Mouse (Mus musculus): ENCODE results near the gene Acaca. TPM values are rescaled to one million over a fixed set of nuclear protein-coding genes. Genes with fewer than 3 reads are reported as not detected.

The Acaca gene
- total RNA-seq, 2 experiments from 2014 or later: 66.7 to 69.6 TPM

DNA sequence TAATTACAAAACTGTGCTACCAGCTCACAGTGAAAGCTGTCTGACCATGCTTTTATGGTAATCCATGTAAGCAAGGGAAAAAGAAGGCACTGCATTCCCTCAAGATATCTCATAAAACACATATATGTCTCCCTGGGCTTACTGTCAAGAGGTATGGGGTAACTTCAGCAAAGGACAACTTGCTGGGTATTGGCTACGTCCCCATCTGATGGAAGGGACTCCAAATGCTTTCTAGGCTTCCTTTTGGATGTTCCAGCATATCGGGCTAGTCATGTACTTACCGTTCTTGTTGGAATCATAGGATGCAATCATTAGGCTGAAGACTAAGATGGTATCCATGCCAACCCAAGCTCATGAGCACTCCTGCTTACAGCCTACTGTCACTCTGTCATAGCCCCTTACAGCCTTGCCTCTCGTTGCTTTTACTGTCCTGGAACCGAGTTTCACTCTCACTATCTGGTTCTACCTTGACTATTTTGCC is 37.6 kb downstream of the Acaca start, which contains the start of gene Gm11437:
Gene Gm11437 (minus strand): TSS at position 431 of the 481 bp plus-strand sequence.
- DNase-seq (ENCODE audit: low spot score in 2 of 2): no peak
- no peak for TF ChIP-seq CTCF (conservative IDR thresholded peaks at IDR 0.05)
- Histone ChIP-seq H3K4me3 (no peak within 1 kb of the TSS), H3K27ac (no peak within 1 kb of the TSS)

- peak overlapping the region; percentile 46; the same call in 1 of the 2 replicates for H3K27ac ChIP-seq
- peak; percentile 83 for TF ChIP-seq CTCF (conservative IDR thresholded peaks at IDR 0.05)
These were observed 39.3 kb downstream of the Acaca start for GRCm38 (mm10) chr11:84168701-84169288.

DNA sequence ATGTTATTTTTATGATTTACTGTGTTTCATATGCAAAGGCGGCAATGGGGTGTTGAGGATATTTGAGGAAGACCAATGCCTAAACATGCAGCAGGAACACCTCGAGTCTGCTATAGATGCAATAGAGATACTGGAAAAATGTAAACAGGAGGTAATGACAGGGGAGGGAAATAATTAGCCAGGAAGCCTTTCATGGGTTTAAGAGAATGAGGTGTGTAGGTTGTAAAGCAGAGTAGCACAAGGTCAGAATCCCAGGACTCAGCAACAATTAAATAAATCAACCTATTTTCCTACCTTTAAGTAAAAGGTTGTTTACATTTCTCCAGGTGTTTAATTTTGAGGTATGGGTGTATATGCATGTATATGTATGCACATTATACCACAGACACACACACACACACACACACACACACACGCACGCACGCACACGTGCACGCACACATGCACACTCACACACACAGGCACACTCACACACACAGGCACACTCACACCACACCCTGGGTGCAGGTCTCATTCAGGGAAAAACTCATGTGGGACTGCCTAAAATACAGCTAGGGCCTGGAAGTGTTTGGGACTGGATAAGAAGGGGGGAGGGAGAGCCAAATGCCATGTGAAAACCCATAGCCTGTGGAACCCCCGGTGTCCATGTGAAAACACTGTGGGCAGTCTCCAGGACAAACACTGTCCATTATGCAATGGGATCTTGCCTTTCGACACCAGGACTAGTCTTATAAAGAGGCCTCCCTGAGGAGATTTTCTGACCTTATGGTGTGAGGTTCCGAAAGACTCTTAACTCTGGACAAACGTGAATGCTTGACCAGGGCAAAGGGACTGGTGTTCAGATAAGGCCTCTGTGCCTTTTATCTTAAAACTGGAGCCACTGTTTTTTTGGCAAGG is 43.3 kb downstream of the Acaca start:
- no peak for TF ChIP-seq CTCF (conservative IDR thresholded peaks at IDR 0.05)
- no peak overlapping the region for H3K27ac ChIP-seq
- no peak overlapping the region for H3K4me3 ChIP-seq
- no peak for DNase-seq (ENCODE audit: low spot score in 2 of 2)

More at GRCm38 (mm10) chr11:84168701-84169288, 39.3 kb downstream of the Acaca start:
- H3K4me3 ChIP-seq: peak overlapping the region; percentile 31; the same call in 1 of the 2 replicates
- DNase-seq (ENCODE audit: low spot score in 2 of 2): peak; percentile 29 to 44

DNA sequence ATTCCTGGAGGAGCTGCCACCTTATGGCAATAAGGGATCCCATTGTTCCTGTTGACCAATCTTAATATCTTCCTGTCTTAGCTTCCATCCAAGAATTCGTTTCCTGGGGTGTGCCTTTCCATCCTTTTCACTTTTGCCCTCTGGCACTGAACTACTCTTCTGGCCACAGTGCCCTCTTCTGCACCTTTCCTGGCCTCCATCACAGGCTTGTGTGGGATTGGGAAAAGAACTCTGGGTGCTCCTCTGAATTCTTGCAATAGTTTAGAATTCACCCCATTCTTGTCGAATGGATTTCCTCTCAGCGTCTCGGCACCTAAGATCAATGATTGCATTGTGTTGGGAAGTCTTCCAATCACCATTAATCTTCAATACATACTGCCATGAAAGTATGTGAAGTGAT is 49.1 kb downstream of the Acaca start:
- H3K27ac ChIP-seq: peak overlapping the region; percentile 95; the same call in 1 of the 2 replicates
- no peak for DNase-seq (ENCODE audit: low spot score in 2 of 2)
- H3K4me3 ChIP-seq: peak overlapping the region; percentile 97
- TF ChIP-seq CTCF (conservative IDR thresholded peaks at IDR 0.05): no peak

- DNase-seq (ENCODE audit: low spot score in 2 of 2): peak; percentile 90 to 93
- Histone ChIP-seq H3K4me3 (peak overlapping the region; percentile 97), H3K27ac (peak overlapping the region; percentile 95)
- TF ChIP-seq CTCF (conservative IDR thresholded peaks at IDR 0.05): peak; percentile 77
These were observed 49.9 kb downstream of the Acaca start for GRCm38 (mm10) chr11:84179226-84179953.

GRCm38 (mm10) chr11:84179954-84180598 is 50.6 kb downstream of the Acaca start:
- Histone ChIP-seq H3K27ac (peak overlapping the region; percentile 95), H3K4me3 (peak overlapping the region; percentile 97)
- DNase-seq (ENCODE audit: low spot score in 2 of 2): peak; percentile 61 to 68
- peak; percentile 64 for TF ChIP-seq CTCF (conservative IDR thresholded peaks at IDR 0.05)

GRCm38 (mm10) chr11:84181286-84181685 is 51.8 kb downstream of the Acaca start:
- Histone ChIP-seq H3K27ac (peak overlapping the region; percentile 95), H3K4me3 (peak overlapping the region; percentile 97; the same call in 1 of the 2 replicates)
- no peak for TF ChIP-seq CTCF (conservative IDR thresholded peaks at IDR 0.05)
- DNase-seq (ENCODE audit: low spot score in 2 of 2): no peak

DNA sequence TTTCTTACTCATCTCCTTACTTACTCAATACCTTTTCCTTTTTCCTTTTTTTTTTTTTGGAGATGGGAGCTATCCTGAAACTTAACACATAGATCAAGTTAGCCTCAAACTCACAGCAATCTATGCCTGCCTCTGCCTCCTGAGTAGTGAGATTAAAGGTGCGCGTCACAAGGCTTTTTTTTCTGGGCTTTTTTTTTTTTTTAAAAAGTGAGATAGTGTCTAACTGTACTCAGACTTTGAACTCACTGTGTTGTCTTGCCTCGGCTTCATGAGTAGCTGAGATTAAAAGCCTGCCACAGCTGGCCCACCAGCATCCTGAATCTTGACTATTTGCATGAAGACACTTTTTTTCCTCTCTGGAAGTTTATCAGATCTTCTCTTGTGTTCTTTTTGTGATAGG is 59.1 kb downstream of the Acaca start:
- no peak overlapping the region for H3K4me3 ChIP-seq
- H3K27ac ChIP-seq: no peak overlapping the region
- no peak for TF ChIP-seq CTCF (conservative IDR thresholded peaks at IDR 0.05)
- no peak for DNase-seq (ENCODE audit: low spot score in 2 of 2)

DNA sequence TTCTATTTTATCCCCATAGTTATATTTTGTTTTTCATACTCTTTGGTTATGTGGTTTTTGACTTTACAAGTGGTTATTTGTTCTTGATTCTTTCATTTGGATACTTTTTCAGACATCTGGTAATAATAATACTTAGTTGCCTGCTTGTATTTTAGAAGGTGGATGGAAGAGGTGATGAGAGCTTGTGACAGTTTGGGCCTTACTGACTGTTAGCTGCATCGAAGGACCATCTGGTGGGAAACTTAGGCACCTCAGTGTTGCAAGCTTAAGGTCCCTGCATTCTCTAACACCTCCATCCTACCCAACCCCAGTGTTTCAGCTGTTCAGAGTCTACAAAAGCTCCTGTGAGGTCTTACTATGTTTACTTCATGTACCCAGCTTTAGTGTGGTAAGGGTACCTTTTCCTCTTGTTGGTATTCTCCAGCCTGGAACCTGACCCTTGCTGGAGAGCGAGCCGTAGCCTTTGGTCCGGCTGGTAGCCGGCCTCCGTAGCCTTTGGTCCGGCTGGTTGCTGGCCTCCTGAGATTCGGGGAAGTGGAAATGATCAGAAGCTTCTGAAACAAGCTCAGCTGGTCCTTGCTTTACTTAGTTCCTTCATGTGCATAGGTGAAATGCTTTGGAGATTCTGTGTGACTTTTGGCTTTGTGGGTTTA is 61.2 kb downstream of the Acaca start:
- TF ChIP-seq CTCF (conservative IDR thresholded peaks at IDR 0.05): no peak
- no peak for DNase-seq (ENCODE audit: low spot score in 2 of 2)
- Histone ChIP-seq H3K4me3 (no peak overlapping the region), H3K27ac (no peak overlapping the region)

GRCm38 (mm10) chr11:84193249-84193648 is 63.8 kb downstream of the Acaca start:
- peak; percentile 57 for TF ChIP-seq CTCF (conservative IDR thresholded peaks at IDR 0.05)
- no peak overlapping the region for H3K4me3 ChIP-seq
- H3K27ac ChIP-seq: no peak overlapping the region
- no peak for DNase-seq (ENCODE audit: low spot score in 2 of 2)

DNA sequence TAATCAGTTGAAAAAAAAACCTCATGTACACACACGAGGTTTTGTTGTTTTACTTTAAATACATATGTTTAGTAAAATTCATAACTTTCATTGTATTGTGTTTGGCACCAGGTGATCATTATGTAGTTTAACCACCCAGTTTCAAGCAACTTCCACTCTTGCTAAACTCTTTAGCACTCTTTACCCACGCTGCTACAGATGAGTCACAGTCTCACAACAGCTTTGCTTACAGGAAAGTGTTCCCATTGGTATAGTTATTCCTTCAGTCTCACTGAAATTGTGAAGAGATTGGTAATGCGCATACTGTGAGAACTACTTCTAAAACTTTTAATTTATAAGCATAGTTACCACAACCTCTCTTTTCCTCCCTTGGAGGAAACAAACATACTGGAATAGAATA is 65.3 kb downstream of the Acaca start:
- no peak for TF ChIP-seq CTCF (conservative IDR thresholded peaks at IDR 0.05)
- Histone ChIP-seq H3K27ac (no peak overlapping the region), H3K4me3 (no peak overlapping the region)
- DNase-seq (ENCODE audit: low spot score in 2 of 2): no peak
